Mouse (Mus musculus) neural tube, embryonic 12.5 days (tissue): ENCODE measurements around the gene Vamp8. TPM values are rescaled to one million over a fixed set of nuclear protein-coding genes. Genes with fewer than 3 reads are reported as not detected.

ENCODE experiments used
- ATAC-seq: fragments of 200-750 bp; cut with Nextera tagmentation; 2 replicates; pipeline ENCODE4 v1.8.0; 2017; ENCODE audit warnings: low read depth, mild to moderate bottlenecking, moderate TSS enrichment, moderate library complexity; ENCODE audit not compliant: low FRiP score
- H3K27ac ChIP-seq: fragments of 300-500 bp; sonication (generic); 2 replicates; pipeline ENCODE4 v1.5.1; 2016
- H3K27me3 ChIP-seq: fragments of 300-500 bp; sonication (generic); replicated peaks from 2 replicates; pipeline ENCODE4 v1.6.1; 2016; ENCODE audit warnings: mild to moderate bottlenecking
- H3K36me3 ChIP-seq: fragments of 300-500 bp; sonication (generic); 2 replicates; pipeline ENCODE4 v1.6.1; 2016; ENCODE audit warnings: mild to moderate bottlenecking
- H3K4me1 ChIP-seq: fragments of 300-500 bp; sonication (generic); 2 replicates; pipeline ENCODE4 v1.6.1; 2016
- H3K4me2 ChIP-seq: fragments of 300-500 bp; sonication (generic); replicated peaks from 2 replicates; pipeline ENCODE4 v1.6.1; 2016; ENCODE audit warnings: mild to moderate bottlenecking
- H3K4me3 ChIP-seq: fragments of 300-500 bp; sonication (generic); 2 replicates; pipeline ENCODE4 v1.5.1; 2016
- H3K9ac ChIP-seq: fragments of 300-500 bp; sonication (generic); 2 replicates; pipeline ENCODE4 v1.6.1; 2016; ENCODE audit warnings: mild to moderate bottlenecking
- H3K9me3 ChIP-seq: fragments of 300-500 bp; sonication (generic); 2 replicates; pipeline ENCODE4 v1.6.1; 2016; ENCODE audit warnings: mild to moderate bottlenecking
- WGBS: fragments of 180-500 bp; shearing (Covaris S2); methylation state at CpG from one replicate; pipeline ENCODE4 v1.1.7; 2016; 5-methylcytosine and 5-hydroxymethylcytosine counted together
- polyA plus RNA-seq: library from polyadenylated mRNA; unstranded; fragments of >200 nt; fragmentation: Nextera tagmentation; extraction: Ambion mirVana; gene quantifications from 2 replicates; pipeline ENCODE4 v1.2.1, GENCODE M21; 2016

The Vamp8 gene
- polyA plus RNA-seq, 1 experiment from 2014 or later, result 34.6 TPM

GRCm38 (mm10) chr6:72356001-72356532, 34.4 kb downstream of the Vamp8 start:
- peaks cover 23% of the 10 kb centered on the region for H3K4me1 ChIP-seq
- WGBS, result 48% methylated on average over 6 of the region's 8 CpGs
- no peak overlapping the region for H3K27ac ChIP-seq

GRCm38 (mm10) chr6:72355066-72355911, 35.2 kb downstream of the Vamp8 start, which contains the start of gene Tmem150a:
Gene Tmem150a, plus strand, starts transcription at chr6:72355447.
- Histone ChIP-seq H3K9me3 (no peaks in the 10 kb centered on the region), H3K4me3 (peak within 1 kb of the TSS; percentile 59), H3K27ac (no peak within 1 kb of the TSS), H3K4me1 (peaks cover 17% of the 10 kb centered on the region), H3K4me2 (peak within 1 kb of the TSS; percentile 93), H3K36me3 (peaks cover 35% of the 10 kb centered on the region), H3K9ac (peak within 1 kb of the TSS; percentile 67), H3K27me3 (no peaks in the 10 kb centered on the region)
- peak; percentile 88 for ATAC-seq
- under 1% methylated on average over 71 of the region's 71 CpGs for WGBS

More at GRCm38 (mm10) chr6:72356001-72356532, 34.4 kb downstream of the Vamp8 start:
- peaks cover 33% of the 10 kb centered on the region for H3K36me3 ChIP-seq
- no peaks in the 10 kb centered on the region for H3K9me3 ChIP-seq
- H3K27me3 ChIP-seq, result no peaks in the 10 kb centered on the region
- peak overlapping the region; percentile 59 for H3K4me3 ChIP-seq
- peak overlapping the region; percentile 93 for H3K4me2 ChIP-seq
- 0 out of 2 replicates have a peak, but pooled peaks have one; percentile 27 for ATAC-seq
- peak overlapping the region; percentile 67 for H3K9ac ChIP-seq

- Histone ChIP-seq H3K9ac (0 out of 2 replicates have a peak overlapping the region, but pooled peaks have one; percentile 5), H3K4me2 (no peak overlapping the region), H3K4me1 (peaks cover 17% of the 10 kb centered on the region), H3K9me3 (no peaks in the 10 kb centered on the region), H3K27ac (no peak overlapping the region), H3K36me3 (peaks cover 36% of the 10 kb centered on the region), H3K27me3 (no peaks in the 10 kb centered on the region), H3K4me3 (no peak overlapping the region)
- 67% methylated on average over 1 of the region's 1 CpGs for WGBS
- no peak for ATAC-seq
Observed at GRCm38 (mm10) chr6:72354025-72354424, 36.5 kb downstream of the Vamp8 start.

GRCm38 (mm10) chr6:72352636-72353405, 37.7 kb downstream of the Vamp8 start:
- Histone ChIP-seq H3K27me3 (no peaks in the 10 kb centered on the region), H3K27ac (no peak overlapping the region), H3K9ac (no peak overlapping the region), H3K9me3 (no peaks in the 10 kb centered on the region), H3K36me3 (peaks cover 31% of the 10 kb centered on the region), H3K4me2 (no peak overlapping the region), H3K4me3 (no peak overlapping the region), H3K4me1 (peaks cover 29% of the 10 kb centered on the region)
- ATAC-seq, result no peak
- 78% methylated on average over 5 of the region's 5 CpGs for WGBS

- peaks cover 27% of the 10 kb centered on the region for H3K36me3 ChIP-seq
- no peaks in the 10 kb centered on the region for H3K27me3 ChIP-seq
- no peaks in the 10 kb centered on the region for H3K9me3 ChIP-seq
- H3K4me2 ChIP-seq, result no peak overlapping the region
- no peak for ATAC-seq
- no peak overlapping the region for H3K4me3 ChIP-seq
- H3K4me1 ChIP-seq, result peaks cover 30% of the 10 kb centered on the region
- H3K9ac ChIP-seq, result no peak overlapping the region
- H3K27ac ChIP-seq, result no peak overlapping the region
- WGBS, result 95% methylated on average over 2 of the region's 2 CpGs
Observed at GRCm38 (mm10) chr6:72350214-72350613, 40.3 kb downstream of the Vamp8 start.

GRCm38 (mm10) chr6:72348411-72348810, 42.1 kb downstream of the Vamp8 start:
- Histone ChIP-seq H3K9me3 (no peaks in the 10 kb centered on the region), H3K4me2 (peak overlapping the region; percentile 90), H3K9ac (no peak overlapping the region; the same call in 1 of the 2 replicates), H3K27ac (no peak overlapping the region), H3K36me3 (peaks cover 27% of the 10 kb centered on the region), H3K4me3 (0 out of 2 replicates have a peak overlapping the region, but pooled peaks have one; percentile 95), H3K27me3 (no peaks in the 10 kb centered on the region), H3K4me1 (peaks cover 33% of the 10 kb centered on the region)
- 83% methylated on average over 10 of the region's 10 CpGs for WGBS
- no peak for ATAC-seq

GRCm38 (mm10) chr6:72347166-72347941, 43.1 kb downstream of the Vamp8 start, which contains the start of gene 0610030E20Rik:
Gene 0610030E20Rik, plus strand, starts transcription at chr6:72347317.
- Histone ChIP-seq H3K27ac (peak within 1 kb of the TSS; percentile 77), H3K36me3 (peaks cover 31% of the 10 kb centered on the region), H3K4me2 (peak within 1 kb of the TSS; percentile 90), H3K4me3 (peak within 1 kb of the TSS; percentile 95), H3K9me3 (no peaks in the 10 kb centered on the region), H3K27me3 (no peaks in the 10 kb centered on the region), H3K9ac (peak within 1 kb of the TSS; percentile 96), H3K4me1 (peaks cover 34% of the 10 kb centered on the region)
- ATAC-seq, result peak; percentile 62
- 1% methylated on average over 72 of the region's 72 CpGs for WGBS

GRCm38 (mm10) chr6:72346261-72346660, 44.2 kb downstream of the Vamp8 start:
- Histone ChIP-seq H3K9ac (no peak overlapping the region), H3K4me2 (peak overlapping the region; percentile 90; the same call in 1 of the 2 replicates), H3K9me3 (no peaks in the 10 kb centered on the region), H3K4me3 (no peak overlapping the region), H3K27me3 (no peaks in the 10 kb centered on the region), H3K27ac (no peak overlapping the region), H3K4me1 (peaks cover 34% of the 10 kb centered on the region), H3K36me3 (peaks cover 33% of the 10 kb centered on the region)
- 83% methylated on average over 4 of the region's 4 CpGs for WGBS
- ATAC-seq, result no peak

GRCm38 (mm10) chr6:72345633-72346032, 44.9 kb downstream of the Vamp8 start:
- no peaks in the 10 kb centered on the region for H3K9me3 ChIP-seq
- no peak for ATAC-seq
- no peaks in the 10 kb centered on the region for H3K27me3 ChIP-seq
- H3K36me3 ChIP-seq, result peaks cover 30% of the 10 kb centered on the region
- H3K27ac ChIP-seq, result no peak overlapping the region
- peak overlapping the region; percentile 80 for H3K4me3 ChIP-seq
- peaks cover 34% of the 10 kb centered on the region for H3K4me1 ChIP-seq
- no peak overlapping the region for H3K9ac ChIP-seq
- WGBS, result 56% methylated on average over 6 of the region's 6 CpGs
- H3K4me2 ChIP-seq, result peak overlapping the region; percentile 75

- peak within 1 kb of the TSS; percentile 90 for H3K4me2 ChIP-seq
- H3K4me3 ChIP-seq, result peak within 1 kb of the TSS; percentile 80
- peaks cover 34% of the 10 kb centered on the region for H3K4me1 ChIP-seq
- peaks cover 24% of the 10 kb centered on the region for H3K36me3 ChIP-seq
- WGBS, result under 1% methylated on average over 30 of the region's 30 CpGs
- H3K9me3 ChIP-seq, result no peaks in the 10 kb centered on the region
- no peak within 1 kb of the TSS for H3K27ac ChIP-seq
- ATAC-seq, result peak; percentile 84
- no peaks in the 10 kb centered on the region for H3K27me3 ChIP-seq
- H3K9ac ChIP-seq, result peak within 1 kb of the TSS; percentile 89
Observed at GRCm38 (mm10) chr6:72345074-72345567, 45.4 kb downstream of the Vamp8 start, which contains the start of gene Usp39. Gene Usp39, minus strand, starts transcription at chr6:72345184.
